Mouse (Mus musculus) heart, adult 18-20 months (tissue): ENCODE measurements around the gene Tbc1d10a. TPM values are rescaled to one million over a fixed set of nuclear protein-coding genes. Genes with fewer than 3 reads are reported as not detected.

Source experiments
- microRNA-seq, 2 experiments: library from miRNA; unstranded; fragments of <30 nt; microRNA quantifications; one replicate each; pipeline ENCODE4 v1.2.0; 2022
- total RNA-seq, 2 experiments: library from RNA; stranded (reverse); gene quantifications; 2 replicates each; pipeline ENCODE4 v1.2.3; 2021

Gene Tbc1d10a
- total RNA-seq, 2 experiments from 2014 or later = 11.5 to 11.9 TPM

Small RNA genes within 50 kb of the gene (microRNA-seq; reads per million reads assigned to microRNA genes)
- 0.38 to 0.54 reads per million in 2 experiments for gene Mir3060

Other genes with a start within 250 kb of the Tbc1d10a start
- 10 to 100 TPM; 27.4 to 27.6 TPM for gene Pes1, start 222.8 kb upstream of the Tbc1d10a start, total RNA-seq
- gene 4930556J24Rik, start 210.0 kb upstream of the Tbc1d10a start, total RNA-seq = not detected
- gene Gal3st1, start 203.2 kb upstream of the Tbc1d10a start, total RNA-seq = under 1 TPM; 0.15 to 0.23 TPM
- gene Sec14l4, start 155.3 kb upstream of the Tbc1d10a start, total RNA-seq = under 1 TPM; 0.25 to 0.85 TPM
- gene Sec14l3, start 121.9 kb upstream of the Tbc1d10a start, total RNA-seq = 1 to 10 TPM in 1 of 2 experiments, not detected in 1; 6.2 TPM
- 100 to 1,000 TPM; 133 to 172 TPM for gene Mtfp1, start 91.3 kb upstream of the Tbc1d10a start, total RNA-seq
- gene Sec14l2, start 63.4 kb upstream of the Tbc1d10a start, total RNA-seq = under 1 TPM; 0.44 to 0.87 TPM
- 10 to 100 TPM; 11.6 to 13.5 TPM for gene Rnf215, start 51.6 kb upstream of the Tbc1d10a start, total RNA-seq
- 1 to 10 TPM; 3.5 to 5.2 TPM for gene Ccdc157, start 26.5 kb upstream of the Tbc1d10a start, total RNA-seq
- 10 to 100 TPM; 33.4 to 38.3 TPM for gene Sf3a1, start 26.4 kb upstream of the Tbc1d10a start, total RNA-seq
- gene Castor1, start 31.4 kb downstream of the Tbc1d10a start, total RNA-seq = 1 to 10 TPM; 5.7 to 5.9 TPM
- under 1 TPM in 1 of 2 experiments, not detected in 1; 0.15 TPM for gene Osm, start 49.6 kb downstream of the Tbc1d10a start, total RNA-seq
- gene Lif, start 70.8 kb downstream of the Tbc1d10a start, total RNA-seq = under 1 TPM; 0.10 TPM